Mouse (Mus musculus): Measurements from ENCODE around the gene Prr11.

The Prr11 gene

GRCm38 (mm10) chr11:87108409-87108754, at the start of gene Prr11:
TSS of gene Prr11 (minus strand) at chr11:87108708.
- DNase-seq (ENCODE audit: low read depth, low spot score): no peak

GRCm38 (mm10) chr11:87158012-87158411, 49.5 kb upstream of the Prr11 start:
- DNase-seq (ENCODE audit: low read depth, low spot score): no peak

- no peak for DNase-seq (ENCODE audit: low read depth, low spot score)
These were observed 27.7 kb upstream of the Prr11 start for GRCm38 (mm10) chr11:87136233-87136632.

GRCm38 (mm10) chr11:87126824-87127816, 18.6 kb upstream of the Prr11 start, which contains the start of gene Trim37:
TSS of gene Trim37 (plus strand) at chr11:87127077.
- DNase-seq (ENCODE audit: low read depth, low spot score): peak; percentile 89

GRCm38 (mm10) chr11:87126281-87126823, 17.8 kb upstream of the Prr11 start:
- DNase-seq (ENCODE audit: low read depth, low spot score): no peak

- no peak for DNase-seq (ENCODE audit: low read depth, low spot score)
These were observed 17.1 kb upstream of the Prr11 start for GRCm38 (mm10) chr11:87125562-87125961.

GRCm38 (mm10) chr11:87121864-87122263, 13.4 kb upstream of the Prr11 start:
- DNase-seq (ENCODE audit: low read depth, low spot score): no peak

GRCm38 (mm10) chr11:87110172-87110909, 1.8 kb upstream of the Prr11 start:
- no peak for DNase-seq (ENCODE audit: low read depth, low spot score)

GRCm38 (mm10) chr11:87109519-87110171, 1.1 kb upstream of the Prr11 start:
- no peak for DNase-seq (ENCODE audit: low read depth, low spot score)

GRCm38 (mm10) chr11:87108755-87109518, 429 bp upstream of the Prr11 start, which contains the start of gene Ska2:
TSS of gene Ska2 (plus strand) at chr11:87109234.
- peak; percentile 100 for DNase-seq (ENCODE audit: low read depth, low spot score)

GRCm38 (mm10) chr11:87087142-87087541, 21.4 kb downstream of the Prr11 start:
- DNase-seq (ENCODE audit: low read depth, low spot score): no peak

- DNase-seq (ENCODE audit: low read depth, low spot score): peak; percentile 73
These were observed 22.1 kb downstream of the Prr11 start, which contains the start of gene Smg8 for GRCm38 (mm10) chr11:87086290-87086984. TSS of gene Smg8 (minus strand) at chr11:87086774.

- no peak for DNase-seq (ENCODE audit: low read depth, low spot score)
These were observed 23.0 kb downstream of the Prr11 start for GRCm38 (mm10) chr11:87085461-87085860.

- DNase-seq (ENCODE audit: low read depth, low spot score): no peak
These were observed 24.8 kb downstream of the Prr11 start for GRCm38 (mm10) chr11:87083712-87084111.

GRCm38 (mm10) chr11:87073866-87074440, 34.6 kb downstream of the Prr11 start, which contains the start of gene Gdpd1:
TSS of gene Gdpd1 (minus strand) at chr11:87074062.
- DNase-seq (ENCODE audit: low read depth, low spot score): peak; percentile 90

GRCm38 (mm10) chr11:87073343-87073865, 35.1 kb downstream of the Prr11 start:
- DNase-seq (ENCODE audit: low read depth, low spot score): peak; percentile 57

- DNase-seq (ENCODE audit: low read depth, low spot score): no peak
These were observed 46.4 kb downstream of the Prr11 start for GRCm38 (mm10) chr11:87062087-87062486.

GRCm38 (mm10) chr11:87060410-87060809, 48.1 kb downstream of the Prr11 start:
- no peak for DNase-seq (ENCODE audit: low read depth, low spot score)

- no peak for DNase-seq (ENCODE audit: low read depth, low spot score)
These were observed 52.2 kb downstream of the Prr11 start for GRCm38 (mm10) chr11:87056286-87056685.
